Mouse (Mus musculus) CH12F3 (cell line): Measurements from ENCODE around the gene Gm9821.

ENCODE experiments used
- in situ Hi-C: fragments of 300-500 bp; cut with MboI; formaldehyde crosslinking; loops from 2 replicates; pipeline ENCODE4 v1.14.3; 2020; ENCODE audit warnings: low sequenced_read_pairs

Gene Gm9821

GRCm38 (mm10) chr2:91945483-91945882 lies at the start of gene Gm9821:
TSS of gene Gm9821 (plus strand) at chr2:91945703.
- in situ Hi-C loops, result no loop called here

- in situ Hi-C loops, result no loop called here
Observed at GRCm38 (mm10) chr2:91897968-91898367, 47.5 kb upstream of the Gm9821 start.

- in situ Hi-C loops, result no loop called here
Observed at GRCm38 (mm10) chr2:91899141-91899540, 46.4 kb upstream of the Gm9821 start.

GRCm38 (mm10) chr2:91900431-91900830 lies 45.1 kb upstream of the Gm9821 start:
- in situ Hi-C loops, result no loop called here

- in situ Hi-C loops, result no loop called here
Observed at GRCm38 (mm10) chr2:91902336-91902735, 43.2 kb upstream of the Gm9821 start.

GRCm38 (mm10) chr2:91903171-91903925 lies 42.2 kb upstream of the Gm9821 start:
- in situ Hi-C loops, result no loop called here

GRCm38 (mm10) chr2:91904618-91905307 lies 40.7 kb upstream of the Gm9821 start:
- in situ Hi-C loops, result no loop called here

- in situ Hi-C loops, result no loop called here
Observed at GRCm38 (mm10) chr2:91906141-91906540, 39.4 kb upstream of the Gm9821 start.

GRCm38 (mm10) chr2:91912616-91913015 lies 32.9 kb upstream of the Gm9821 start:
- in situ Hi-C loops, result no loop called here

- in situ Hi-C loops, result no loop called here
Observed at GRCm38 (mm10) chr2:91913328-91914110, 32.0 kb upstream of the Gm9821 start.

- in situ Hi-C loops, result no loop called here
Observed at GRCm38 (mm10) chr2:91916346-91916977, 29.0 kb upstream of the Gm9821 start.

GRCm38 (mm10) chr2:91917096-91917495 lies 28.4 kb upstream of the Gm9821 start:
- in situ Hi-C loops, result no loop called here

GRCm38 (mm10) chr2:91920130-91920529 lies 25.4 kb upstream of the Gm9821 start:
- in situ Hi-C loops, result loop anchor here (10.0 kb wide), 1 partner anchor 135 kb away; no protein-coding TSS in a partner anchor

GRCm38 (mm10) chr2:91921181-91921789 lies 24.2 kb upstream of the Gm9821 start:
- in situ Hi-C loops, result loop anchor here (10.0 kb wide), 1 partner anchor 136 kb away; no protein-coding TSS in a partner anchor

- in situ Hi-C loops, result loop anchor here (10.0 kb wide), 1 partner anchor 137 kb away; no protein-coding TSS in a partner anchor
Observed at GRCm38 (mm10) chr2:91921790-91922570, 23.5 kb upstream of the Gm9821 start.

- in situ Hi-C loops, result loop anchor here (10.0 kb wide), 1 partner anchor 138 kb away; no protein-coding TSS in a partner anchor
Observed at GRCm38 (mm10) chr2:91922586-91923414, 22.7 kb upstream of the Gm9821 start.

GRCm38 (mm10) chr2:91923415-91924337 lies 21.8 kb upstream of the Gm9821 start:
- in situ Hi-C loops, result loop anchor here (10.0 kb wide), 1 partner anchor 139 kb away; no protein-coding TSS in a partner anchor
